Mouse (Mus musculus) lung, postnatal 25 days (tissue): ENCODE data around the gene Ccdc183.

ENCODE experiments used
- DNase-seq: peaks from one replicate; pipeline ENCODE4 v3.0.0; 2022; ENCODE audit warnings: low spot score

Gene Ccdc183

DNA sequence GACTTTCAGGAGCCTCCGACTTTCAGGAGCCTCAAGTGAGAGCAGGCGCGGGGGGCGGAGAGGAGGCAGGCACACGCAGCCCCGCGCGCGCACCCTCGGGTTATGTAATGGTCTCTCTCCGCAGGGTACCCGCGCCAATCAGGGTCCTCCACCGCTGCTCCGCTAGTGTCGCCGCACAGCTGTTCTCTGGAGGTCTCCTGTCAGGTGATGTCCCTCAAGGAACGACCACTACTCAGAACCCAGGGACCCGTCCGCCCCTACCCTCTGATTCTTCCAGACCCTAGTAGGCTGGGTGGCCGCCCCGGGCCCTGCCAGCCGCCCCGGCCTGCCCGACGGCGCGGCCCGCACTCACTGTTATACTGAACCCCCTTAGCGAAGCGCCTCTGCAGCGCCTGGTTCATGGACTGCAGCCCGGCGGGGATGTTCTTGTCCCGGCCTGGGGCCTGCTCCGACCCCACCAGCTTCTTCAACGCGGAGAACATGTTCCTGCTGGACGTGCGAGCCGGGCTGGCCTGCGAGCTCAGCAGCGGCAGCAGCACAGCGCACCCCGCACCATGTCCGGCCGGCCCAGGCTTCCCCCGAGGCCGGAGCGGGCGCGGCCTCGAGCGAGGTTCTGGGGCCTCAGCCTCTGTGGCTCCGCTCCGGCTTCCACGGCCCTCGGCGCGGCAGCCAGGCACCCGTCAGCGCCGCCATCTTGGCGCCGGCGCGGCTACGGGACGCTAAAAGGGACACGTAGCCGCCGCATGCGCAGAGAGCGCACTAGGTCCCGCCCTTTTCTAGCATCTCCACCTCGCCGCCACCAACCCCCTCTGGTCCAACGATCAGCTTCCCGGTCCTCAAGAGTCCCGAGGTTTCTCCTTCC is 9.5 kb downstream of the Ccdc183 start, which contains the start of gene Rabl6:
TSS of gene Rabl6 (minus strand) at position 761 of the 862 bp plus-strand sequence.
- DNase-seq: peak; percentile 87

DNA sequence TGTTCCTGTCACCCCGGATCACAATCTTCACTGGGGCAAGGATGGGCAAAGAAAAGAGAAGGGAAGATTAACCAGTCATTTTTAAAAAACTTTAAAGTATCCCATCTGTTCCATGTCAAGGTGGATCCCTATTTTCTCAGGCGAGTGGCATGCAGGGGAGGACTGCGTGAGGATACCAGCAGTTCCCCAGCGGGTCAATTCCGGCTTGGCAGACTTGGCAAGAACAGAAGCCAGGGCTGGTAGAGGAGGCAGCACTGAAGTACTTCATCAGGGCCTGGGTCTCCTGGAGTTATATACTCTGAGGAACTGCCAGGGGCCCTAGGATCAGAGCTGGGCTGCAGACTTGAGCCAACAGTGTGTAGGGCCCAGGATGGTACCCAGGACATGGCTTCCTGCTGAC is 15.0 kb downstream of the Ccdc183 start:
- no peak for DNase-seq

DNA sequence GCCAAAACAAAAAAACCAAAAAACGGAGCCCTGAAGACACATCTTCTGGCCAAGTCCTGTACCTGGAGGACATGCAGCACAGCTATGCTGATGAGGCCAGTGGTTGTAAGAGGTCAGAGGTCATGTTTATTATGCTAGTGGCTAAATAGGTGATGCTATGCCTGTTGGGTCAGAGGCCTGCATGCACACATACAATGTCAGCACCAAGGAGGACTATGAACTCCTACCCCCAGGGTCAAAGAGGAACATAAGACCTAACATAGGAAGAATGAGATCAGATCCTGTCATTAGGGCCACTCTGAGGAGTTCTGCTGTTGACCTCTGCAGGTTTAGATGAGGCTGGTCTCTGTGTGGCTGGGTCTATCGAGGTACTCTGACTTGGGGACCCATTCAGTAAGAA is 17.4 kb downstream of the Ccdc183 start:
- no peak for DNase-seq

DNA sequence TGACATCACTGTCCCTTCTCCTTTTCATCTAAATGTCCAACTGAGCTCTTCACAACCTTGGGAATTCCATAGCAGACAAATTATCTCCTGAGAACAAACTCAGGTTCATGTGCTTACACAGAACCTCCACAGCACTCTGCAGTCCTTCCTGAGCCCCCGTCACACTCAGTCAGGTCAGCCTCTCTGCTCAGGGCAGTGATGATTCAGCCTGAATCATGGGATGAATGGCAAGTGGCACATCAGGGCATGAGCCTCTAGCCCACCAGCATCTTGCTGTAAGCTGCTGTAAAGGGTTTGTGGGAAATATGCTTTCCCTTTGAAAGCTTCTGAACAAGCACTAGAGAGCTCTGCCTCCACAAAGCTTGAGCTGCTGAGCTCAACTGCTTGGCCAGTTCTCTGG is 18.7 kb downstream of the Ccdc183 start:
- DNase-seq: no peak

DNA sequence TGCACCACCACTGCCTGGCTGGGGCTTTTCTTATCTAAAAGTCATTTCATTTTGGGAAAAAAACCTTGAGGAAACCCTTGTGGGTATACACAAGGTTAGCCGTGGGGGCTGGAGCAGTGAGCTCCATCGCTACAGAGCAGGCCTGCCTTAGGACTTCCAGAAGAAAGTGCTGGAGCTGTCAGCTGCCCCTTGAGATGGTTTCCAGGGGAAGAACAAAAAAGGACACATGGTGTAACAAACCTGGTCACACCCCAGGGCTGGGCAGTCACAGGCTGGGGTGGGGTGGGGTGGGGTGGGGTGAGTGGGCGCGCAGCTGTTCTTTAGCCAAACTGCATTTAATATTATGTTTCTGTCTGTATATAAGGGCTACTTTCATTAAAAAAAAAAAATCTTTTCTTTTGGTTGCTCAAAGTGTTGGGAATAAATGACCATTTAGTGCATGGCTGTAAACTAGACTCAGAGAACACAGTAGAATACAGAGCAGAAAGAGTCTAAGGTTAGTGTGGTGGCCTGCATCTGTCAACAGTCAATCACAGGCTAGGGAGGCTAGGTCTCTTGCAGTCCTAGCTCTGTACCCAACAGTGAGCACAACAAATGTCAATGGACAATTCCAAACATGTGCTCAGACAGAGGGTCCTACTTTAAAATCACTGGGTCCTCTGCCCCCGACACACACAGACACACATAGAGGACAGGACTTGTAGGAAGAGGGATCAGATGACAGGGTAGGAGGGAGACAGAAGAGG is 20.5 kb downstream of the Ccdc183 start:
- DNase-seq: no peak

DNA sequence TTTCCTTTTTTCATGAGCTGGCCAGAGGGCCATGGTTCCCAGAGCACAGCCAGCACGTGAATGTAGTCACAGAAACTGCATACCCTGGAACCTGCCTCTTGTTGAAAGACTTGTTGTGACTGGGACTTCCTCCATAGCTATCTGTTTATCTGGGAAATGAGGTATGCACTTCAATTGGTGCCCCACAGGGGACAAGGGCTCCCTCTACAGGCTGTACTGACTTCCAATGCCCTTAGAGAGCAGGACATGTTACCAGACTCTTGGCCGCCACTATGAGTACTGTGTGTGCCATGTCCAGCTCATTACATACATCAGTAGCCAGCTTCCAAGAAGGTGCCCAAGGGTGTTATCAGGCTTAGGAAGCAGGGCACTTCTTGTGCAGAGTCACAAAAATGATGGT is 25.6 kb downstream of the Ccdc183 start:
- peak; percentile 48 for DNase-seq

DNA sequence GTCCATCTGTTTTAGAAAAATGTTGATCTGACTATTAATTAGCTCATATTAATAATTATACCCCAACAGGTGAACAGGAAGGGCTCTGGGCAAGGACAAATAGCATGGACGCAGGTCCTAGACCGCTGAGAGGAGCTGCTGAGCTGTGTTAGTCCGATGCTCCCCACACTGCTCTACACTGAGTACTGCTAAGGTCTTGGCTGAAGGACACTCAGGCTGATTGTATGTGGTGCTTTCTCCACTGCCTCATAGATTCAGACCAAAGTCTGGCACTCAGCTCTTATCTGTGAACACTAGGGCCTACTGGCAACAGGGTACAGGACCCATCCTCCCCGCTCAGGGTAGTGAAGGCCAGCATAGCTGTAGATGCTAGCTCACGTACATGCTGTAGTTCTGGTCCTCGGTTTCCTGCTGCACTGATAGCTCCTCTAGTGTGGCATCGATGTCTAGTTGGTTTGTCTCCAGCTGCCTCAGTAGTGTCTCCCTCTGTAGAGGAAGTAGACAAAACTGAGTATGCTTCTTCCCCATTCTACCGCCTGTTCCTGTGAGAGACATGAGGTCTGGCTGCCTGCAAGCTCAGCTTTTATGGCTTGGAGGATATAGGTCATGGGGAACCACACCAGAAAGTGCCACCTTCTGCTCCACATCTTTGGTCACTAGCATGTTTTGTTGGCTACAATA is 29.1 kb downstream of the Ccdc183 start:
- no peak for DNase-seq

DNA sequence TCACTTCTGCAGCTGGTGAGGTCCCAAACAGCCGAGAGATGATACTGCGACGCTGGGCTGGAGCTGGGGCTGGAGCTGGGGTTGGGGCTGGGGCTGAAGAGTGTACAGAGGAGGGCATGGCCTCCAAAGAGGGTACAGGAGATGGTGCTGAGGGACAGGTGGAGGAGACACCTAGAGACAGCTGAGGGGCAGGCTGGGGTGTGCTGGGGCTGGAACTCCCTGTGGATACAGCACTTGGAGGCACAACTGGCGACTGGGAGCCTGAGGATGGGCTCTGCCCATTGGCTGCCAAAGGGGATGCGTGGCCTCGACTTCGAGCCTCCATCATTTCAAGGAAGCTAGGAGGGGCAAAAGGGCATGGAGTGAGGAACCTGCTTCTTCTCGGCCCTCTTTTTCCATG is 30.2 kb downstream of the Ccdc183 start:
- DNase-seq: no peak

DNA sequence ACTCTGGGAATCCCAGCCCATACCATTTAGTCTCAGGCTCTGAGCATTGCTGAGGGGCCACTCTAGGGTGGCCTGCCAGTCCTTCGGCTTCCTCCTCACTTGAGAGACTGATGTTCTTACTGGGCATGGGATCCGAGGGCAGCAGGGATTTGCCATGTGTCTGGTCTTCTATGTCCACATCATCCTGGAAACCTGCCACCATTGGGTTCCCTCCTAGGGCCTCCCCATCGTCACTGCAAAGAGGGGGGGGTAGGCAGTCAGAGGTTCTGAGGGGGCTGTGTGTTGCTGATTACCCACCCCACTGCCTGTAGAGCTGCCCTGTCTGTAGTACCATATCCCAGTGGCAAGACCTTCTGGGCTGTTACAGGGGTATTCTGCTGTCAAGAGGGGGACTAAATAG is 31.9 kb downstream of the Ccdc183 start:
- DNase-seq: no peak

DNA sequence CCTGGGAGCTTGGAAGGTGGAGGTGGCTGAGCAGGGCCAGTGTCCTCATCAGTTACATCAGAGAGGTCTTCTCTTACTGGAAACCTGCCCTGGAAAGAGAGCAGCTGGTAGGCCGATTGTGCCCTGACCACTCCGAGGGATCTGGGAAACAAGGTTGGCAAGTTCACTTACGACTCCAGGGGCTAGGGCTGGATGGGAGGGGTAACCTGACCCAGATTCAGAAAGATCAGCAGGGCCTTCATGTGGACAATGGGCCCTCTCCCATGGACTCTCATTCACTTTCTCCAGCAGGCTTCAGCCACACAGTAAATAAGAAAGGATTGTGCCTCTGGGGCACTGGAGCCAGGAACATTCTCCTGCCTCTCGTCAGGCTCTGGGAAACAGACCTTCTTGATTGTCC is 32.6 kb downstream of the Ccdc183 start:
- no peak for DNase-seq

DNA sequence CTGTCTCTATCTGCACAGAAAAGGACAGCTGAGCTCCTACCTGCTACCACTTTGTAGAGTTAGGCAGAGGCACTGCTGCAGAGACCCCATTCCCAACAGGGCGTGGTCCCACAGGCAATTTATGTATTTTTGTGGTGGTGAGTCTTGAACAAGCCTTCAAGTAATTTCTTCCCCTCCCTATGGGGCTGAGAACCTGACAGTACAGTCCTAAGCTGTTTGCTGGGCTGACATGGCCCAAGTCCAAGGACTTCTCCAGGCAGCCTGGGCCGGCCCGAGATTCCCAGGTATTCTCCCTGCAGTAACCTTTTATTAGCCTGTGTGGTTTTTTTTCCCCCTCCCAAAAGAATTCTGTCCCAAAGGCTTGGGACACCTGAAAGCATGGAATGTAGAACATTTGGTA is 33.3 kb downstream of the Ccdc183 start:
- no peak for DNase-seq

DNA sequence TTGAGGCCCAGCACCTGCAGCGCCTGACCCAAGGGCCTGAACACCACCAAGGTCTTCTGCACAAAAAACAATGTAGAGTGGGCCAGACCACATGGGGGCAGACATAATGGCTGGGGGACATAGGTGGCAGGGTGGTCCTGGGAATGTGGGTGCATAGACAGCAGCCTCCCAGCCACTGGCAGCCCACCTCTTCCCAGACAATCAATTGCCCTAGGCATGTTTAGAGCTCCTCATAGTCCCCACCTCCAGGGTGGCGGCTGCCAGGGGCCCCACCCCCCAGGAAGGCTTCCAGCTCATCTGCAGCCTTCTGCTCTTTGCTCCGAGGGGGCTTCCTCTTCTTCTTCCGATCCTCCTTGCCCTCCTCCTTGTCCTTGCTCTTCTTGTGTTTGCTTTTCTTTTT is 33.9 kb downstream of the Ccdc183 start:
- DNase-seq: no peak

DNA sequence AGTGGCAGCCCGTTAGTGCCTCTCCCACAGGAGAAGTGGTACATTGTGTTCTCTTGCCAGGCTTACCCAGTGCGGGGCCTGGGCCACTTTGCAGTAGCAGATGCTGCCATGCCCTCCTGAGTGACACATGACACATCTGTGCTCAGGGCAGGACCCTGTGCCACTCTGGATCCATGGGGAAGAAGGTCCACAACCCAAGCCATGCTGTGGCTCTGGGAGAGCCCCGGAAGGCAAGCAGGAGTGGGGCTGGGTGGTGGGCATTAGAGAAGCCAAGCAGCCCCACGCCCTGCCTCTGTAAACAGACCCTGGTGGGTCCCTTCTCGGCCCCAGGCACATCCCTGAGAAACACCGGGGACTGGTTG is 34.4 kb downstream of the Ccdc183 start:
- DNase-seq: no peak

DNA sequence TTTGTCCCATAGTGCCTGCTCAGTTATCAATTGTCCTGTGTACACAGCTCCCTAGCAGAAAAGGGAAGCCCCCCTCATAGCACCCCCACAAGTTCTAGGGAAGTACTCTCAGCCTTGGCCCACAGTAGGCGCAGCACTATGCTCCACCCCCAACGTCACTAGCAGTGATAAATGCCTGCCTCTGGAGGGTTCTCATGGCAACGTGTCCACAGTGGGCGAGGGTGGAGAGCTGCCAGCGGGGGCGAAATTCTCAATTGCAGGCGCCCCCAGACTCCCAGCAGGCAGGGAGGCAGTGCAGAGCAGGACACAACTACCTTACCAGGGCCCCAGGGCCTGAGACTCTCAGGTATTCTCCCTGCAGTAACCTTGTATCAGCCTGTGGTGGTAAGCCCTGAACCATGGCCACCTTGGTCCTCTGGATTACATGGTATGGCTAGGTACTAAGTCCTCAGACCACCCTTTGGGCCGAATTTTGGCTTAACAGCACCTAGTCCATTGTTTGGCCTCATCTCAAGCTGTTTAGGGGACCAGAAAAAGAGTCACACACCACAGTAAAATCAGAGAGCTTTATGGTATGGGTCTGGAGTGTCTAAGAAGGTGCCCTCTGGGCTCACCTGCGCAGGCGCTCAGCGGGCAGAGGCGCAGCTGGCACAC is 34.9 kb downstream of the Ccdc183 start:
- no peak for DNase-seq

DNA sequence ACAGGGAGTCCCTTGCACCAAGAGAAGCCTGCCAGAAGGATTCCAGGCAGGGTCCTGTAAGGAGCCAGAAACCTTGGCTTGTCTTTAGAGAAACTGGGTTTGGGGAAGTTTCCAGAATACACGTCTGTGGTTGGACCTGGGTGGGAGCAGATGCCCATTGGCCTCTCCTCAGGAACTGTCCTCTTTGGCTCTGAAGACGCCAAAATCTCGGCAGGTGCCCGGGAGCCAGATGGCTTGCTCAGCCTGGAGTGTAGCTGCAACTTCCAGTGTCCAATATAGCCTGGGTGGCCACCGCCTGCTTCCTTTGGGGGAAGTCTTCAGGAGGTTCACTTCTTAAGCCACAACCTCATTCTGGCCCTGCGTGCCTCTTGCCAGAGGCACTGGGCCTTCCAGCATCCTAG is 35.6 kb downstream of the Ccdc183 start:
- DNase-seq: no peak

DNA sequence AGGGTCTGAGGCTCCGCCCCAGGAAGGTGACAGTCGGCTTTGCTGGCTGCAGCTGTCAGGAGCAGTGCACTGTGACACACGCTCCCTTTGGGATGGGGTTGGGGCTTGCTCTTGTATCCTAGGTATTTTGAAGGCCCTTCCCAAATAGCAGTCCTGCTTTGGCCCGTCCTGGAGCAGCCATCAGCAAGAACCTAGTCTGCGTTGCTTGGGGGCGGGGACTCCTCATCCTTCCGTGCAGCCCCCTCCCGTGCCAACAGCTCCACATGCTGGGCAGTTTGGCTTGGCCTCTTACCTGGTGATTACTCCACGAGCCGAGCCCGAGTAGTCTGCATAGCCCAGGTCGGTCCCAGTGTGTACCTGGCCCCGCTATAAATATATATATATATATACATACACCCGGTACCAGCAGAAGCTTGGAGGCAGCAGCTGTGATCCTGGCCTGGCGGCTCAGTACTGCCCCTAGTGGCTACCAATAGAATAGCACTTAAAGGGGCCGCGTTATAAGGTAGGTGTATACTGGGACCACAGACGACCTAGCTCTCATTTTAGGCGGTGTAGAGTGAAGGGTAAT is 36.1 kb downstream of the Ccdc183 start, which contains the start of gene Ajm1:
TSS of gene Ajm1 (minus strand) at position 464 of the 571 bp plus-strand sequence.
- peak; percentile 67 for DNase-seq

DNA sequence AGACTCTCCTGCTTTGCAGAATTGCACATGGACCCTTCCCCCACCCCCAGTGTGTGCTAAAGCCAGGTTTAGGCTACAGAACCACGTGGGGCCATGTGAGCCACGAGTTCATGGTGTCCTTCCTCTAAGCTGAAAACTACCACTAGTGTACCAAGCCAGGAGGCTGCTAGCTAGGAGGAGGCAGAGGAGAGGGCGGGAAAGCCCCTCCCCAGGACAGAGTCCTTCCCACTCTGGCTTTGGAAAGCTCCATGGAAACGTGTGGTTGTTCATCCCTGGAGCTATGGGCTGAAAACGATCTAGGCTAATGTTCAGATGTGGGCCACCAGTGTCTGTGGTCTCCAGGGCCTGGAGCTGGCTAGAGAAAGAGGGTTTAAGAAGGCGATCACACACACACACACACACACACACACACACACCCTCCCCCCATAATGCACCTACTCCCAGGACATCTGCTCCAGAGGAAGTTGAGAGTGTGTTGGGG is 36.8 kb downstream of the Ccdc183 start:
- no peak for DNase-seq

DNA sequence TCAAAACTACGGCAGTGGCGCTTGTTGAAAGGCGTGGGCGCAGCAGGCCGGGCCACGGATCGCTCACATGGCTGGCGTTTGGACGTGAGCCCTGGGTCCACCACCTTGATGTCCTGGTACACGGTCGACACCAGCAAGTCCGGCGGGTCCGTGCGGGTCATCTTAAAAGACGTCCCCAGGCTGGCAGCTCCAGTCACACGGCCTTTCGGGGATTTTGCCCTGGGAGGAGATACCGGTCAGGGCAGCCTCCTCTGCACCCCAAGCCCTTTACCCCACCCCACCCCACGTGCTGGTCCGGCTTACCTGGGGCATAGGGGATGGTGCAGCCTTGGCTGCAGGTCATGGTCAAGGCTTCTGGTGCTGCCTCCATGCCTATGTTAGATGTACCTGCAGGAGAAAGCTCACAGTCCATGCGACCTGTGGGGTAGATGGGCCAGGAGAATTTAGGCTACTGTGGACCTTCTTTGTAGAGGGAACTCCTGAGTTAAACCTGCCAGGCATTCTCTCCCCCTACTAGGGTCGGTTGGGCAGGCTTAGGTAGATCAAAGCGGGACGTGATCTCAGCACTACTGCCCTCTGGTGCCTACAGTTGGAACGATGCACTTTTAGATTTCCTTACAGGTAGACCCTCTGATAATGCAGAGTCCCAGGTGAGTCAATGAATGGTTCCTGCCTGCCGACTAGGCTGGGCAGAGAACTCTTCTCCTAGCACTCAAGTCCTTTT is 37.6 kb downstream of the Ccdc183 start:
- peak; percentile 57 for DNase-seq

DNA sequence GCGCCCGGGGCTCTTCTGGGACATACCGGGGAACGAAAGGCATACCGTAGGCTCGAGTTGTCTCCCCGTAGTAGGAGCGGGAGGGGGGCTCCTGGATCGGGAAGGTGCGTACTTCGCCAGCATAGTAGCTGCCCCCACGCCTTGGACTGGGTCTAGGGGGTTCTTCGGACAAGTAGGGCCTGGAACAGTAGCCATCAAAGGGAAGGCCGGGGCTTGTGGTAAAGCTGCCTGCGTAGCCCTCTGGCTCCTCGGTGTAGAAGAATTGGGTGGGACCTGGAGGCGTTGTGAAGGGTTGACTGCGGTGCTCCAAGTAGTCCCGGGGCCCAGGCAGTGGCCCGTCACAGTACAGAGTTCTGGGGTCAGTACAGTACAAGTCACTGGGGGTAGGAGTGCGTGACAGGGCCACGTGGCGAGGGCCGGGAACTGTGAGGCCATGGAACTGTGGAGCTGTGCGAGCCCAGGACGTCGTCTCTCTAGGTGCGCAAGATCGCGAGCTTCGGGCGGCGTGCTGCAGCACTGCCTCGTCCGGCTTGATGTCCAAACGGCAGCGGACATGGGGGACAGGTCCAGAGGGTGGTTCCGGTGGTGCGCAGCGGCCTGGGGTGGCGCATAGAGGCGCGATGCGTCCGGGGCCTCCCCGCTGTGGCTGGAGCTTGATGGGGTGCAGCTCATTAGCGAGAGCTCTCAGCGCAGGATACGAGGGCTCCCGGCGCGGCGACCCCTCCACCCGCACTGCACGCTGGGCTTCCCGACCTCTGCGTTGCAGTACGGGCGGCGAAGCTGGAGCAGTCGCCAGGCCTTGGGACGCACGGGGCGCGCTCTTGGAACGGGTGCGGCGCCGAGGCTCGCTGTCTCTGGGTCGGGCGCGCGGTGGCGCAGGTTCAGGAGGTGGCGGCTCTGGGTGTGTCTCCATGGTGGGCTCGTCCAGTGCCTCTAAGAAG is 38.4 kb downstream of the Ccdc183 start:
- DNase-seq: no peak
